Mouse (Mus musculus): ENCODE measurements around the gene Coasy.

DNA sequence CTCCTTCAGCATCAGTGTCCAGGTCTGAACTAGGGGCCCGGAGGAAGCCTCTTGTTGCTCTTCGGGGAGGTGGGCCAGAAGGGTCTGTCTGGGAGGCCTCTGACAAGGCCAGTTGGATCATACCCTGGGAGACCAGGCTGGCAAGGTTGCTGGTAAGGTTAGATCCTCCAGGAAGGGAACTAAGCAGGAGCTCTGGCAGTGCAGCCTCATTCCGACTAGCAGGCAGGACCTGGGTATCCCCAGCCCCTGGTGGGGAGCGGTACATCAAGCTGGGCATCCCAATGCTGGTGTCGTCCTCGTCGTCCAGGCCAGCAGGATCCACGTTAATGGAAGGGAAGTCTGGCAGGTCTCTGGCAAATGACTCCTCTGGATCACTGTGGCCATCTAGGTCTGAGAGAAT is 15.9 kb downstream of the Coasy start:
- TF ChIP-seq POLR2A (IDR thresholded peaks at IDR 0.05; ENCODE audit: borderline replicate concordance, insufficient read depth, low read length) (no peak), CTCF (IDR thresholded peaks at IDR 0.05; ENCODE audit: borderline replicate concordance, insufficient read depth, low read depth, low read length) (no peak)

Measured in cerebellum, adult 2 months (tissue).